Mouse (Mus musculus) kidney, postnatal 0 days (tissue): ENCODE data around the gene Sphkap. TPM values are rescaled to one million over a fixed set of nuclear protein-coding genes. Genes with fewer than 3 reads are reported as not detected.
A peak's percentile ranks its signal among the peaks of the same experiment; 100 is the strongest.

Experiments used
- ATAC-seq: fragments of 200-750 bp; cut with Nextera tagmentation; replicated peaks from 2 replicates; pipeline ENCODE4 v1.8.0; 2017; ENCODE audit warnings: low read depth, moderate number of reproducible peaks, moderate TSS enrichment, moderate library complexity; ENCODE audit not compliant: low FRiP score
- DNase-seq: peaks from one replicate; pipeline ENCODE4 v3.0.0-alpha.2; 2016; ENCODE audit warnings: low spot score
- H3K27ac ChIP-seq: fragments of 300-500 bp; sonication (generic); 2 replicates; pipeline ENCODE4 v1.5.1; 2014; ENCODE audit warnings: mild to moderate bottlenecking
- H3K27me3 ChIP-seq: fragments of 300-500 bp; sonication (generic); 2 replicates; pipeline ENCODE4 v1.6.1; 2014; ENCODE audit warnings: low read length, mixed read lengths; ENCODE audit not compliant: insufficient read depth
- H3K36me3 ChIP-seq: fragments of 300-500 bp; sonication (generic); 2 replicates; pipeline ENCODE4 v1.6.1; 2014; ENCODE audit warnings: low read length, mixed read lengths; ENCODE audit not compliant: insufficient read depth
- H3K4me1 ChIP-seq: fragments of 300-500 bp; sonication (generic); replicated peaks from 2 replicates; pipeline ENCODE4 v1.6.1; 2014; ENCODE audit warnings: antibody characterized with exemption, low read length, mixed read lengths; ENCODE audit not compliant: insufficient read depth
- H3K4me2 ChIP-seq: fragments of 300-500 bp; sonication (generic); 2 replicates; pipeline ENCODE4 v1.6.1; 2014; ENCODE audit warnings: mild to moderate bottlenecking, low read length, moderate library complexity, mixed read lengths
- H3K4me3 ChIP-seq: fragments of 300-500 bp; sonication (generic); replicated peaks from 2 replicates; pipeline ENCODE4 v1.5.1; 2014; ENCODE audit warnings: low read depth, low read length
- H3K9ac ChIP-seq: fragments of 300-500 bp; sonication (generic); 2 replicates; pipeline ENCODE4 v1.6.1; 2014; ENCODE audit warnings: low read depth, low read length
- H3K9me3 ChIP-seq: fragments of 300-500 bp; sonication (generic); replicated peaks from 2 replicates; pipeline ENCODE4 v1.6.1; 2016; ENCODE audit warnings: low read length, inconsistent platforms, mixed read lengths
- CTCF ChIP-seq: IDR thresholded peaks from 2 replicates; pipeline ENCODE4 v1.5.1; 2016; ENCODE audit warnings: antibody characterized with exemption, low read depth, mild to moderate bottlenecking, moderate library complexity
- WGBS: fragments of 180-500 bp; shearing (Covaris S2); extraction: QIAGEN DNeasy Blood & Tissue Kit; methylation state at CpG from one replicate; pipeline ENCODE4 v1.1.7; 2014; 5-methylcytosine and 5-hydroxymethylcytosine counted together
- polyA plus RNA-seq: library from polyadenylated mRNA; unstranded; fragments of >200 nt; fragmentation: Nextera tagmentation; extraction: Ambion mirVana; gene quantifications from 2 replicates; pipeline ENCODE4 v1.2.1, GENCODE M21; 2015

Sphkap gene
- polyA plus RNA-seq, result 0.11 and 0.15 TPM in 2 replicates

DNA sequence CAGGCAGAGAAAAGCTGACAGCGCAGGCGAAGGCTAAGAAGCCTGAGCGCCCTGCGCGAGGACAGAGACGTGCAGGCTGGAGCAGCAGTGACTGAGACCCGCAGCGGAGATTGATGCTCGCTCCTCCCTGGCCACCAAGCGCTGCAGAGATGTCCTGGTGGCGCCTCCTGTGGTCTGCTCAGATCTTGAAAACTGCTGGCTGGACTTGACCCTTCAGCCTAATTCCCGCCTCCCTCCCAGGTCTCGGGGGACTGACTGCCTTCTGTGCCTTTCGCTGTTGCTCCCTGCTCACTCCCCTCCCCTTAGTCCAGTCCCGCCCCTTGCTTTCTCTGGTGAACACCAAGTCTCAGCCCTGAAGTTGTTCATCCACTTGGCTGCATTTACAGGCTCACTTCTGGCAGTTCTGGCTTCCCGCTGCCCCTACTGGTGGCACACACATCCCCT, at the start of gene Sphkap:
Sphkap (minus strand) TSS at position 180 of the 444 bp plus-strand sequence.
- ATAC-seq (peak; percentile 82), DNase-seq (peak; percentile 70)
- H3K9ac ChIP-seq, result no peak within 1 kb of the TSS
- TF ChIP-seq CTCF, result peak; percentile 52
- no peaks in the 10 kb centered on the region for H3K4me1 ChIP-seq
- H3K4me2 ChIP-seq, result peak within 1 kb of the TSS; percentile 56
- H3K9me3 ChIP-seq, result no peaks in the 10 kb centered on the region
- H3K4me3 ChIP-seq, result peak within 1 kb of the TSS; percentile 15; the same call in 1 of the 2 replicates
- no peak within 1 kb of the TSS for H3K27ac ChIP-seq
- peaks cover 10% of the 10 kb centered on the region; the same call in 1 of the 2 replicates for H3K27me3 ChIP-seq
- 1% methylated on average over 16 of the region's 16 CpGs for WGBS
- H3K36me3 ChIP-seq, result no peaks in the 10 kb centered on the region

GRCm38 (mm10) chr1:83451291-83451690, 43.3 kb upstream of the Sphkap start:
- Histone ChIP-seq H3K27ac (no peak overlapping the region), H3K4me1 (no peaks in the 10 kb centered on the region), H3K36me3 (no peaks in the 10 kb centered on the region), H3K9me3 (no peaks in the 10 kb centered on the region), H3K4me2 (no peak overlapping the region), H3K27me3 (no peaks in the 10 kb centered on the region), H3K4me3 (no peak overlapping the region), H3K9ac (no peak overlapping the region)
- WGBS, result 71% methylated on average over 5 of the region's 5 CpGs
- no peak for DNase-seq
- ATAC-seq, result no peak
- TF ChIP-seq CTCF, result no peak

DNA sequence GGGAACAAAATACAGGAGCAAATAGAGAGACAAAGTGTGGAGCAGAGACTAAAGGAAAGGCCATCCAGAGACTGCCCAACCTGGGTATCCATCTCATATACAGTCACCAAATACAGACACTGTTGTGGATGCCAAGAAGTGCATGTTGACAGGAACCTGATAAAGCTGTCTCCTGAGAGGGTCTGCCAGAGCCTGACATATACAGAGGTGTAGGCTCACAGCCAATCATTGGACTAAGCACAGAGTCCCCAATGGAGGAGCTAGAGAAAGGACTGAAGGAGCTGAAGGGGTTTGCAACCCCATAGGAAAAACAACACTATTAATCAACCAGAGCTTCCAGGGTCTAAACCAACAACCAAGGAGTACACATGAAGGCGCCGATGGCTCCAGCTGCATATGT, 32.4 kb upstream of the Sphkap start:
- Histone ChIP-seq H3K4me2 (no peak overlapping the region), H3K9ac (no peak overlapping the region), H3K4me3 (no peak overlapping the region), H3K36me3 (no peaks in the 10 kb centered on the region), H3K27me3 (no peaks in the 10 kb centered on the region), H3K27ac (no peak overlapping the region), H3K9me3 (no peaks in the 10 kb centered on the region), H3K4me1 (no peaks in the 10 kb centered on the region)
- no peak for TF ChIP-seq CTCF
- 83% methylated on average over 2 of the region's 2 CpGs for WGBS
- DNase-seq, result no peak
- ATAC-seq, result no peak

DNA sequence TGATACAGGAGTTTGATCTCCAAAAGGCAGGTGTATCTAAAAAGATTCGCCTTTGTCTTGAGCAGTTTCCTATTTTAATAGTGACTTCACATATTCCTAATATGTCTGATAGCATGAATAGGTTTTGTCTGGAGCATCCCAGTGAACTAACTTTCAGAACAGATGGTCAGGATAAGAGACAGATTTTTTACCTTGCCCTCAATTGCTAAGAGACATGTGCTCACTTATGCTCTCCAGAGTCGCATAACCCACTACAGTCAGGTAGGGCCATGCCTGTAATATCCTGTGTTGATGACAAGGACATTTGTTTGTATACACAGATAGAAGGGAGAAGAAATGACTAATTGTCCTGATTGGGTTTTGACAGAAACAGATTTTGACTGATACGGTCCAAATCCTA, 25.9 kb upstream of the Sphkap start:
- H3K9me3 ChIP-seq, result no peaks in the 10 kb centered on the region
- no peak for TF ChIP-seq CTCF
- no peak overlapping the region for H3K9ac ChIP-seq
- H3K27ac ChIP-seq, result no peak overlapping the region
- no peaks in the 10 kb centered on the region for H3K27me3 ChIP-seq
- H3K4me2 ChIP-seq, result no peak overlapping the region
- 91% methylated on average over 3 of the region's 3 CpGs for WGBS
- no peak for DNase-seq
- ATAC-seq, result no peak
- no peak overlapping the region for H3K4me3 ChIP-seq
- H3K36me3 ChIP-seq, result no peaks in the 10 kb centered on the region
- H3K4me1 ChIP-seq, result no peaks in the 10 kb centered on the region

- H3K27me3 ChIP-seq, result no peaks in the 10 kb centered on the region
- no peak for TF ChIP-seq CTCF
- ATAC-seq (no peak), DNase-seq (no peak)
- no peak overlapping the region for H3K4me2 ChIP-seq
- H3K4me3 ChIP-seq, result no peak overlapping the region
- H3K9me3 ChIP-seq, result no peaks in the 10 kb centered on the region
- no peak overlapping the region for H3K27ac ChIP-seq
- no peaks in the 10 kb centered on the region for H3K4me1 ChIP-seq
- H3K36me3 ChIP-seq, result no peaks in the 10 kb centered on the region
- H3K9ac ChIP-seq, result no peak overlapping the region
Measured at GRCm38 (mm10) chr1:83429866-83430265, 21.9 kb upstream of the Sphkap start.

GRCm38 (mm10) chr1:83407616-83408015, 384 bp downstream of the Sphkap start:
- H3K27ac ChIP-seq, result no peak overlapping the region
- ATAC-seq (peak; percentile 36), DNase-seq (no peak)
- no peak for TF ChIP-seq CTCF
- H3K9me3 ChIP-seq, result no peaks in the 10 kb centered on the region
- no peaks in the 10 kb centered on the region for H3K36me3 ChIP-seq
- WGBS, result 2% methylated on average over 11 of the region's 11 CpGs
- H3K4me2 ChIP-seq, result peak overlapping the region; percentile 56
- no peaks in the 10 kb centered on the region for H3K4me1 ChIP-seq
- peaks cover 10% of the 10 kb centered on the region; the same call in 1 of the 2 replicates for H3K27me3 ChIP-seq
- no peak overlapping the region for H3K9ac ChIP-seq
- peak overlapping the region; percentile 15; the same call in 1 of the 2 replicates for H3K4me3 ChIP-seq

DNA sequence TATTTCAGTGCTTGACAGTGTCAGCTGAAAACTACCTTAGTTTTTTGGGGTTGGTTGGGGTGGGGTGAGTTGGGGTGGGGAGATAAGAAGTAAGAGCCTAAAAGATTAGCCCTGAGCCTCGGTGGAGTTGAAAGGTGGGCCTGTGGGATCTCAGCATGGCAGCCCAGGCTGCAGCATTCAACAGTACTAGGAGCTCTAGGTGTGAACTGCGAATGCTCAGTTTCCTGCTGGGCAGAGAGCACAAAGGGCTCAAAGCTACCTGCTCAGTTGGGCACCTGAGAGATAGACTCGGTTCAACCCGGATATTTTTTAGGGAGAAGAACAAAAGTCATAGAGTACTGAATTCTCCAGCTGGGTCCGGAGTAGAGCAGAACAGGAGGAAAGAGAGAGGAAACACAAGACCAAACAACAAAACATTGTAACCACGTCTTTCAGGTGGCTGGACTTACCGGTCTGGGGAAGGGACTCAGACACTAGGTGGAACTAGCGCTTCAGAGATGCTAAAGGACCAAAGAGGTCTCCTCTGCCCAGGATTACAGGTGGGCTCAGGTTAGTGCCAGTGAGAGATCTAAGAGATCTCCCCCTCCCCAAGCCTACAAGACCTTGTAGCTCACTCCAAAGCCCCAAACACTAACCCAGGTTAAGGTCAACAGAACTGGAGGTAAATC, 984 bp downstream of the Sphkap start:
- Histone ChIP-seq H3K4me3 (no peak overlapping the region), H3K27me3 (peaks cover 10% of the 10 kb centered on the region; the same call in 1 of the 2 replicates), H3K4me2 (no peak overlapping the region; the same call in 1 of the 2 replicates), H3K4me1 (no peaks in the 10 kb centered on the region), H3K9me3 (no peaks in the 10 kb centered on the region), H3K36me3 (no peaks in the 10 kb centered on the region), H3K9ac (no peak overlapping the region), H3K27ac (no peak overlapping the region)
- no peak for TF ChIP-seq CTCF
- WGBS, result 14% methylated on average over 8 of the region's 8 CpGs
- ATAC-seq, result no peak; the same call in 1 of the 2 replicates
- no peak for DNase-seq
